Mouse (Mus musculus) cortical plate, adult 2 months (tissue): Measurements from ENCODE around the gene Fat4.
A peak's percentile ranks its signal among the peaks of the same experiment; 100 is the strongest.

Experiments
- CTCF ChIP-seq: fragments of 200-500 bp; IDR thresholded peaks from 2 replicates; pipeline ENCODE4 v1.5.1; 2011; ENCODE audit warnings: mild to moderate bottlenecking, control low read depth, low read length; ENCODE audit not compliant: insufficient read depth; ENCODE audit errors: extremely low read depth
- POLR2A ChIP-seq: fragments of 200-500 bp; IDR thresholded peaks from 2 replicates; pipeline ENCODE4 v1.6.1; 2011; ENCODE audit warnings: mild to moderate bottlenecking, low read length, control low read depth; ENCODE audit not compliant: insufficient read depth; ENCODE audit errors: extremely low read depth

DNA sequence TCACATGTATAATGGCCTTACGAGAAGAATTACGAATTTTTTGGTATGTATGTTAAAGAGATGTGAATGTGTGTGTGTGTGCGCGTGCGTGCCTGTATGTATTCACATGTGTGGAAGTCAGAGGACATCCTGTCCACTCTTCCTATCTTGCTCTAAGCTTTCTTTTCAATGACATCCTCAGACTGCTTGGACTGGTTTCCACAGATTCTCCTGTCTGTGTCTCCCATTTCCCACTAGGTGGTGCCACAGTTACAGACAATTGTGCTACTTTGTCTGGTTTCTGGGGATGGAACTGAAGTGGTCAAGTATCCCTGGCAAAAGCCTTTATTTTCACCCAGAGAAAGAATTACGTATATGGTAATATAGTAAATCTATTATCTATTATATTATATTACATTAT, 4.0 kb upstream of the Fat4 start:
- TF ChIP-seq POLR2A, result no peak
- TF ChIP-seq CTCF, result peak; percentile 87
